Mouse (Mus musculus) layer of hippocampus, postnatal 36 days (tissue): ENCODE measurements at regions not wholly inside any gene's neighbourhood (a gene's known extent, or its start where the extent isn't known, plus 50 kb on each side); places are given as distances from the start of the nearest gene placed in this dataset.
"Not testable (repeated sequence)": the region's sequence is repeated elsewhere in the genome, so short reads cannot be mapped to it uniquely, and the experiment has no call there.

Source experiments
- DNase-seq, 2 experiments: peaks; one replicate each; pipeline ENCODE4 v3.0.0; 2022

GRCm38 (mm10) chr2:10998798-10999197, 173.1 kb upstream of the Prkcq start:
- no peak for DNase-seq

GRCm38 (mm10) chr2:10999217-10999618, 172.7 kb upstream of the Prkcq start:
- no peak for DNase-seq

- DNase-seq: no peak
Measured at GRCm38 (mm10) chr2:11005806-11006205, 166.1 kb upstream of the Prkcq start.

GRCm38 (mm10) chr2:11011041-11011962, 160.6 kb upstream of the Prkcq start:
- DNase-seq: no peak

GRCm38 (mm10) chr2:11012312-11012860, 159.5 kb upstream of the Prkcq start:
- DNase-seq: no peak

- no peak for DNase-seq
Measured at GRCm38 (mm10) chr2:11013154-11013553, 158.8 kb upstream of the Prkcq start.

- DNase-seq: no peak
Measured at GRCm38 (mm10) chr2:11016446-11016845, 155.5 kb upstream of the Prkcq start.

GRCm38 (mm10) chr2:11032891-11033290, 139.0 kb upstream of the Prkcq start:
- DNase-seq: no peak

GRCm38 (mm10) chr2:11034178-11034577, 137.7 kb upstream of the Prkcq start:
- no peak for DNase-seq

- DNase-seq: no peak
Measured at GRCm38 (mm10) chr2:11037343-11037742, 134.6 kb upstream of the Prkcq start.

- DNase-seq: no peak
Measured at GRCm38 (mm10) chr2:11038440-11038839, 133.5 kb upstream of the Prkcq start.

- DNase-seq: no peak
Measured at GRCm38 (mm10) chr2:11040005-11040404, 131.9 kb upstream of the Prkcq start.

GRCm38 (mm10) chr2:11044727-11045274, 127.1 kb upstream of the Prkcq start:
- DNase-seq: no peak

GRCm38 (mm10) chr2:11051621-11052020, 120.3 kb upstream of the Prkcq start:
- DNase-seq: no peak

- DNase-seq: peak; percentile 28 to 56
Measured at GRCm38 (mm10) chr2:11059731-11060425, 112.0 kb upstream of the Prkcq start.

- no peak for DNase-seq
Measured at GRCm38 (mm10) chr2:11067384-11067783, 104.5 kb upstream of the Prkcq start.

- DNase-seq: no peak
Measured at GRCm38 (mm10) chr2:11083536-11083935, 88.4 kb upstream of the Prkcq start.

GRCm38 (mm10) chr2:11086996-11087395, 84.9 kb upstream of the Prkcq start:
- no peak for DNase-seq

- DNase-seq: not testable (repeated sequence)
Measured at GRCm38 (mm10) chr2:11099834-11100622, 71.9 kb upstream of the Prkcq start.

- peak in 1 of 2 experiments; percentile 19 for DNase-seq
Measured at GRCm38 (mm10) chr2:11113191-11113590, 58.7 kb upstream of the Prkcq start.

- no peak for DNase-seq
Measured at GRCm38 (mm10) chr2:11118625-11119024, 53.3 kb upstream of the Prkcq start.

GRCm38 (mm10) chr2:11119301-11119700, 52.6 kb upstream of the Prkcq start:
- DNase-seq: no peak
